Mouse (Mus musculus): Measurements from ENCODE around the gene Tcf7l2. TPM values are rescaled to one million over a fixed set of nuclear protein-coding genes. Genes with fewer than 3 reads are reported as not detected.

Tcf7l2 gene
- total RNA-seq, 4 experiments from 2014 or later, result 7.6 to 12.1 (median 9.9) TPM

DNA sequence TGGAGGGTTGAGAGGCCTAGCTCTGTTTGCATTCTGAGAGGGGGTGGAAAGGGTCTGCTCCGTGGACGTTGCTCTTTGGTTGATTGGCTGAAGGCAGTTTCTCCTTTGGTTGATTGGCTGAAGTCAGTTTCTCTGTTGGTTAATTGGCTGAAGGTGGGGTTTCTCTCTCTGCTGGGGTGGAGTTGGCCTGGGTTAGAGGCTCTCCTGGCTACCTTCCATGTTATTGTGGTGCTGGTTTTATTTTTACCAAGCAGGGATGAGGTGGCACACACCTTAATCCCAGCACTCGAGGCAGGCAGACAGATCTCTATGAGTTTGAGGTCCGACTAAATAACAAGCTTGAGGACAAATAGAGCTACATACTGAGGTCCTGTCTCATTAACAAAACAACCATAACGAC lies 114.0 kb downstream of the Tcf7l2 start:
- no peak for DNase-seq (ENCODE audit: low spot score in 2 of 2)

GRCm38 (mm10) chr19:55857328-55857727 lies 115.7 kb downstream of the Tcf7l2 start:
- no peak for DNase-seq (ENCODE audit: low spot score in 2 of 2)

GRCm38 (mm10) chr19:55860009-55860743 lies 118.6 kb downstream of the Tcf7l2 start:
- no peak for DNase-seq (ENCODE audit: low spot score in 2 of 2)

GRCm38 (mm10) chr19:55861746-55862145 lies 120.1 kb downstream of the Tcf7l2 start:
- no peak for DNase-seq (ENCODE audit: low spot score in 2 of 2)

DNA sequence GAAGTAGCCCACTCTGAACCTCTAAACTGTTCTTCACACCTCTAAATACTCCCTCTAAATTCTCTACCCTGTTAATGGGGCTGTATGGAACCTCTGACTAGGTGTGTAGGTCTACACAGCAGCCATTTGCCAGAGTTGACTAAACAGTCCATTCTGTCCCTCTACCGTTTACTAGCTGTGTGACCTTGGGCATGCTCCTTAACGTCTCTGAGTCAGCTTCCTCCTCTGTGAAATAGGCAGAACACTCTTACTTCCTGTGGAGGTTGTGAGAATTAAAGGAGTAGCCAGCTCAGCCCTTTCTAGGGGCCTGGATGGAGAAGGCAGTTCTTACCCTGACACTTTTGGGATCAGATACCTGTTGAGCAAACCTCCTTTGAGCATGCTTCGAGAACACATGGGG lies 120.9 kb downstream of the Tcf7l2 start:
- DNase-seq (ENCODE audit: low spot score in 2 of 2), result no peak

DNA sequence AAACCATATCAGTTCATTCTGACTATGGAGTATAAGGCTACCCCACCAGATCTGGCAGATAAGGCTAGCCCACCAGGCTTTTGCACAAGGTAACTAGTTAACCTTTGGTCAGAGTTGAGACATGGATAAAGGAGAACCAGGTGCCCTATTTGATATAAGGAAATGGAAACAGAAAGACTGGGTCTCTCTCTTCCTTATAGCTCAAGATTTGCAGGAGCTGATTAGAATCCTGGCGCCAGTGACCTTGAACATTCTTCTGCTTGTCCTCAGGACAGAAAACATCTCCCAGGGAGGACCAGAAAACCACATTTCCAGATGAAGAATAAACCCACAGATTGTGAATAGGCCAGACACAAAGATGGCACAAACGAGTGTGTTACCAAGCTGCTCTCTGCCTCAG lies 123.4 kb downstream of the Tcf7l2 start:
- no peak for DNase-seq (ENCODE audit: low spot score in 2 of 2)

DNA sequence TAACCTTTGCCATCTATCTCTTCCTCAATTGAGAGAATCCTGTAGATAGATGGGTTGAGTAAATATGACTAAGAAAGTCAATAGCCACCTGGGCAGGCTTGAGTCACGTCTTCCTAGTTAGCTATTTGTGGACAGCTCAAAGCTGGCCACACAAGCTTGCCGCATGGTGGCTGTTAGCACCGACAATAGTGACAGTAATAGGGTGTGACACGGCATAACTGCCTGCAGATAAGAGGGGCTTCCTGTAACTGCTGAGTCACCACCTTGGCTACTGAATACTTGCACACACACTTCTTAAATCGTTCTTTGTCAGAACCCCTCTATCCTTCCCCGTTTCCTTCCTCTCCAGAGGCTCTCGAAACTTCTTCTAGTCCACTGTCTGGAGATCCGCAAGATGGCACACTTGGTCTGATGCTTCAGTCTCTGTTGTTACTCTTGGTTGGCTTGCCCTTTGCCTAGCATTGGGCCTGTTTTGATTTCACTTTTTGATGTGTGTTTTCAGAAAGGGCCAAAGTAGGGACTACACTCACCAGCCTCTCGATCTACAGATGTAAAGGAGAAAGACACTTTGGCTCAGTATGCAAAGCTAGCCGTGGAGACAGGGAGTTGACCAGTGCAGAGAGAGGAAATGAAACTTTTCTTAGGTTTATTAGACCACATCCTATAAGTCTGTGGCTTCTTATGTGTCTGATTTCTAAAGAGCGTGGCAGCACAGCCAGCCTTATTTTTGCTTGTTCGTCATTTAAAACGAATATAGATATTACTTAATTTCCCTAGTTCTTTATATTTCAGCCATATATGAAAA lies 124.4 kb downstream of the Tcf7l2 start:
- no peak for DNase-seq (ENCODE audit: low spot score in 2 of 2)

DNA sequence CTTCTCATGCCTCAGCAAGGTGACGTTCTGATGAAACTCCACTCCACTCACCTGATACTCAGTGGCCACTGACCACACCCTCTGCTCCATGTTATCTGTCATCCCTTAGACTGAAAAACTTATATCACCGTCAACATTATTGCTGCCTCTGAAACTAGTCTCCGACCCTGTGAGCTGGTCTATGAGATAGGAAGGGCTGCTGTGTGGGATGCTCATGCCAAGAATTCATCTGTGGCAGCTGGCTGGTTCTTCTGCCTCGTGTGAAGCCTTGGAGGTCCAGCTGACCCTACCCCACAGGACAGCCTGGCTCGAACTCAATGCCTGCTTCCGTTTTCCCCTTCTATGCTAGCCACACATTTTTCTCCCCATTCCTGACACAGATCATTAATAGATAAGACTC lies 125.6 kb downstream of the Tcf7l2 start:
- DNase-seq (ENCODE audit: low spot score in 2 of 2), result no peak

GRCm38 (mm10) chr19:55867905-55868304 lies 126.3 kb downstream of the Tcf7l2 start:
- DNase-seq (ENCODE audit: low spot score in 2 of 2), result no peak

GRCm38 (mm10) chr19:55868597-55868996 lies 127.0 kb downstream of the Tcf7l2 start:
- no peak for DNase-seq (ENCODE audit: low spot score in 2 of 2)

DNA sequence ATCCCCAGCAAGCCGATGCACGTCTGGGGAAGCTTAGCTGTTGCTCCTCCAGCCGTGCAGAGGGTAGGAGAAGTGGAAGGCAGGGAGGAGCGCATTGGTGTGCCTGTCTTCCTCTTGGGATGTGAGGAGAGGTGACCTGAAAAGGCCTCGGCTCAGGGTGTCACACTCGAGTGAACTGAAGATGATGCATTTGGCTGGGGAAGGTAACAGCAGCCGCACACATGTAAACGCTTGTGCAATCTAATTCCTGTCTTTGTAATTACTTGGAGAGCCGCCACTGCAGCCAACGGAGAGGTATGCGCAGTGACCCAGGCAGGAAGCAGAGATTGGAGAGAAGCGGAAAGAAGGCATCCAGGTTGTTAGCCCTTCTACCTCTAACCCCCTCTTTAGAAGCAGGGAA lies 129.2 kb downstream of the Tcf7l2 start:
- DNase-seq (ENCODE audit: low spot score in 2 of 2), result no peak

DNA sequence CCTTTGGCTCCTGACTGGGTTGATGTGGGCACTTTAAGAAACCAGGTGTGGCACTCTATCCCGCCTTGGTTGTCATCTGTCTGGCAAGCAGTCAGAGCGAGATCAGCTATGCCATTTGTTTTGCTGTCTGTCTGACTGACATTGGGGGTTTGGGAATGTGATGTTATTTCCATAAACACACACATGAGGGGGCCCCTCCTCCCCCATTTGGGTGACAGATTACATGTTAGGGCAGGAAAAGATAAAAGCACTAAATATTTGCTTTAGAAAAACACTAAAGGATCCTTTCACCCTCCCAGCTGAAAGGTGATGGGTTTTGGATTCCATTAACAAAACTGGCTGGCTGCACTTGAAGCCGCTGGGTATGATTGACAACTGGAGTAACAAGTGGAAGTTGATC lies 129.9 kb downstream of the Tcf7l2 start:
- no peak for DNase-seq (ENCODE audit: low spot score in 2 of 2)

DNA sequence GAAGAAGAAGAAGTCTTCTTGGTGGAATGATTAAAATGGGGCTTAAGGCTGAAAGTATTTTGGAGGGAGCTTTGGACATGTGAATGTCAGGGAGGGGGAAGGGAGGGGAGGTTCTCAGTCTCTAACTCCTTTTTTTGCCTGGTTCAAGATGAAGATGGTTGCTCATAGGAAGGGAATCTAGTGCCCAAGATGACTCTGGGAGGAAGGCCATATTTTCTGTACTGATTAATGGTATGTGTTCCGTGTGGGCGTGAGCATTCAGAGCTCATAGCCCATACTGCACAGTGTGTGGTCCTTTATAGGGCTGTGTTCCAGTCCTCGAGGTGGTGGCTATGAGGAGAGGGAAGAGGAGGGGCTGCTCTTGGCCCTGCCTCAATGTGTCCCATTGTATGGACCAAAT lies 131.6 kb downstream of the Tcf7l2 start:
- no peak for DNase-seq (ENCODE audit: low spot score in 2 of 2)

DNA sequence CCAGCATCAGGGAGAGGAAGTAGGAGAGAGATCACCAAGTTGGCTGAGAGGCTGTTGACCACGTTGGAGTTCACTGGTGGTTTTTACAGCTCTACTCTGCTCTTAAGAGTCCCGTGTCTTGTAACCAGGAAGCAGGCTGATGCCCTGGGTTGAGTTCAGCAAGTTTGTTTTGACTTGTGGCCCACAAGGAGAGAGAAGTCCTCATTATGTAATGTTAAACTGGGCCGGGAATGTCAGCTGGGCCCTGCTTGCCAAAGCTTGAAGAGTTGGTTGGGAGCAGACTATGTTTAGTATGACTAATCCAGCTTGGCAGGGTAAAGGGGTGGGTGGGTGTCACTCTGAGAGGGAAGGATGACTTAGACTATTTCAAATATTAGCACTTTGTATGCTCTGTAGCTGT lies 134.9 kb downstream of the Tcf7l2 start:
- DNase-seq (ENCODE audit: low spot score in 2 of 2), result peak; percentile 20 to 25

- DNase-seq (ENCODE audit: low spot score in 2 of 2), result peak; percentile 39 to 51
Observed at GRCm38 (mm10) chr19:55877404-55877915, 135.8 kb downstream of the Tcf7l2 start.

- peak; percentile 57 to 69 for DNase-seq (ENCODE audit: low spot score in 2 of 2)
Observed at GRCm38 (mm10) chr19:55880664-55881359, 139.2 kb downstream of the Tcf7l2 start.

- DNase-seq (ENCODE audit: low spot score in 2 of 2), result no peak
Observed at GRCm38 (mm10) chr19:55886536-55886935, 144.9 kb downstream of the Tcf7l2 start.

GRCm38 (mm10) chr19:55891692-55892183 lies 150.1 kb downstream of the Tcf7l2 start:
- DNase-seq (ENCODE audit: low spot score in 2 of 2), result no peak

DNA sequence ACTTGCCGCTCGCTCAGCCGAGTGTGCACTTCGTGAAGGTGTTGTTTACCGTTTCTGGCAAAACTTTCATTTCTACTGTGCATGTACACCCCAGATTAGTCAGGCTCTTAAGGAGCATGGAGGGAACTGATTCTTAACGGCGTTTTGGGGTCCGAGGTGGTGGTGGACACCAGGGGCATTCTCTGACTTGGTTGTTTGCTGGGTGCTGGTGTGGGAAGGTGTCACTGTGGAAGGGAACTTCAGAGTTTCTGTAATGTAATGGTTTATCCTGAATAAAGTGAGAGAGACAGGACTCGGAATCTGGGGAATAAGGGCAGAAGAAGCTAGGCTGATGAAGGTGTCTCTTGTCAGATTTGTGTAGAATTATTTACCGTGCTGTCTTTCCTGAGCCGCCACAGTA lies 151.9 kb downstream of the Tcf7l2 start:
- no peak for DNase-seq (ENCODE audit: low spot score in 2 of 2)

DNA sequence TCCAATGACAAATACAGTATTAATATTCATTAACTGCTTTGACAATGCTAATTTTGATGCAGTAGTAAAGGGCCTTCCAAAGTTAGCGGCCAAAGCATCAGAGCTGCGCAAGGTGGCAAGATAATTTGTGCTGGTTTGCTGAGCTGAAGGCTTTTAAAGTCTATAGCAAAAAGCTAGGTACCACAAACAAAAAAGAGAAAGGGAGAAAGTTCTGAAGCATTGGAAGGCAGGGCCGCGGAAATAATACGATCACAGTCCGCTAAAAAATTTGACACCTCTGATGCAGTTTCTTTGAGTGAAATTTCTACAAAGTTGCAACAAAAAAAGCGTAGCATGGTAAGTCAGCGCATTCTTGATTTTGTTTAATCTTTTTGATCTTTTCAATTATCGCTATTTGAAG lies 152.8 kb downstream of the Tcf7l2 start:
- no peak for DNase-seq (ENCODE audit: low spot score in 2 of 2)

- DNase-seq (ENCODE audit: low spot score in 2 of 2), result peak in 1 of 2 experiments; percentile 29
Observed at GRCm38 (mm10) chr19:55895317-55895716, 153.7 kb downstream of the Tcf7l2 start.

Data from layer of hippocampus, adult 8-10 months (tissue).